Comparison of ENCODE assay signal across 17 mouse cellular contexts in the genomic region with DNA sequence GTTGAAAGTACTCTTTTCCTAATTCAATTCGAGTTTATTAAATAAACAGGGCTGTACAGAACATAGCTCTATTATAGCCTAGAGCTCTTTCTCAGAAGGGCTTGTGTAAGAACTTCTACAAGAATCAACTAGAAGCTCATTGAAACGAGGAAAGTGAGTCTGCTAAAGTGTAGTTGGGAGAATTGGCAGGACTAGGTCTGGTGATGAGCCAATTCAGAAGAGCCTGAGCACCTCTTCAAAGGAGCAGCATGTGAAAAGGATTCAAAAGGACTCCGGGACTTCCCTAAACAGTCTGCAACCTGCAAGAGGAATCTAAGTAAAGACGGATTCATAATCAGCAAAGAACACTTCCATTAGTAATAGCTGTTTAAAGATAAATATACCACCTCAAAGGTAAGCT.
"Had no signal": no experiment of that assay in that cellular context is flagged by ENCODE, and none has a peak within 500 bp of the region (broad histone marks: within the 10 kb centered on the region; RNA-seq: fewer than 3 reads in every experiment).

No protein-coding gene starts in this region.

- DNase-seq: kidney, adult 2 months; kidney, postnatal 36 days; liver; lung, embryonic 14.5 days; right cerebral cortex, adult 18-20 months; right cerebral cortex, postnatal 14 days; right cerebral cortex, postnatal 4 days; thymus, adult 2 months; thymus, postnatal 25 days had no signal

- H3K4me3 ChIP-seq: limb, embryonic 10.5 days; limb, embryonic 13.5 days; liver, embryonic 12.5 days; liver, embryonic 15.5 days; midbrain, embryonic 12.5 days; midbrain, embryonic 15.5 days; neural tube, embryonic 12.5 days; neural tube, embryonic 15.5 days had no signal

- H3K4me1 ChIP-seq: limb, embryonic 10.5 days; limb, embryonic 13.5 days; liver, embryonic 12.5 days; liver, embryonic 15.5 days; midbrain, embryonic 12.5 days; midbrain, embryonic 15.5 days; neural tube, embryonic 12.5 days; neural tube, embryonic 15.5 days had no signal
